Comparison of ENCODE assay signal across 14 mouse cellular contexts in the genomic region with DNA sequence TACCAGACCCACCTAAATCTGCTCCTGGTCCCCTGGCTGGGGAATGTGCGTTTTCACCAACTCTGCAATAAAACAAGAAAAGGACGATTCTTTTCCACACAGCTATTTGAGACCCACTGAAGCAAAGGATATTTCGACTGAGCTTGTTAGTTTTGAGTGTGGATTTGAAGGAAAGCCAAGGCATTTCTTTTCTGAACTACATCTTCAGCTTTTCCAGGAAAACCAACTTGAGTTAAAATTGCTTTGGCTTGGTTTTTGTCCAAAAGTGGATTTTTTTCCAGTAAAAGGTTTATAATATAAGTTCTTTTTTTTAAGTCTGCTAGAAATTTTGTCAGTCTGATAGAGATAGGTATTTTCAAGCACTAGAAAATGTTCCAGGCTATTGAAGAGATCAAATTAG.
"Had no signal": no experiment of that assay in that cellular context is flagged by ENCODE, and none has a peak within 500 bp of the region (broad histone marks: within the 10 kb centered on the region; RNA-seq: fewer than 3 reads in every experiment).

No protein-coding gene starts in this region.

- H3K9me3 ChIP-seq: limb, embryonic 13.5 days; liver, embryonic 12.5 days; megakaryocyte, embryonic 14.5 days had no signal

- DNase-seq: kidney, adult 11 months; kidney, postnatal 10 days; kidney, postnatal 4 days; lung, postnatal 10 days; lung, postnatal 4 days; right cerebral cortex, adult 18-20 months; right cerebral cortex, postnatal 25 days; thymus, adult 2 months; thymus, postnatal 25 days had no signal

- H3K27me3 ChIP-seq: limb, embryonic 13.5 days; liver, embryonic 12.5 days had no signal

- H3K36me3 ChIP-seq: limb, embryonic 13.5 days; liver, embryonic 12.5 days had no signal

- H3K4me2 ChIP-seq: limb, embryonic 13.5 days; liver, embryonic 12.5 days; midbrain, embryonic 11.5 days had no signal

- H3K4me1 ChIP-seq: liver, embryonic 12.5 days; megakaryocyte, embryonic 14.5 days had no signal

- H3K9ac ChIP-seq: limb, embryonic 13.5 days; liver, embryonic 12.5 days had no signal

- H3K27ac ChIP-seq: layer of hippocampus, adult 2 months; liver, embryonic 12.5 days had no signal

- H3K4me3 ChIP-seq: layer of hippocampus, adult 2 months; limb, embryonic 13.5 days; liver, embryonic 12.5 days; megakaryocyte, embryonic 14.5 days had no signal
